Mouse (Mus musculus) brain, embryonic 18.5 days (tissue): ENCODE data around the gene Lta.
"Not testable (repeated sequence)": the region's sequence is repeated elsewhere in the genome, so short reads cannot be mapped to it uniquely, and the experiment has no call there.

ENCODE experiments used
- DNase-seq: peaks from one replicate; pipeline ENCODE4 v3.0.0-alpha.2; 2012; ENCODE audit warnings: low read depth, low spot score

The Lta gene

DNA sequence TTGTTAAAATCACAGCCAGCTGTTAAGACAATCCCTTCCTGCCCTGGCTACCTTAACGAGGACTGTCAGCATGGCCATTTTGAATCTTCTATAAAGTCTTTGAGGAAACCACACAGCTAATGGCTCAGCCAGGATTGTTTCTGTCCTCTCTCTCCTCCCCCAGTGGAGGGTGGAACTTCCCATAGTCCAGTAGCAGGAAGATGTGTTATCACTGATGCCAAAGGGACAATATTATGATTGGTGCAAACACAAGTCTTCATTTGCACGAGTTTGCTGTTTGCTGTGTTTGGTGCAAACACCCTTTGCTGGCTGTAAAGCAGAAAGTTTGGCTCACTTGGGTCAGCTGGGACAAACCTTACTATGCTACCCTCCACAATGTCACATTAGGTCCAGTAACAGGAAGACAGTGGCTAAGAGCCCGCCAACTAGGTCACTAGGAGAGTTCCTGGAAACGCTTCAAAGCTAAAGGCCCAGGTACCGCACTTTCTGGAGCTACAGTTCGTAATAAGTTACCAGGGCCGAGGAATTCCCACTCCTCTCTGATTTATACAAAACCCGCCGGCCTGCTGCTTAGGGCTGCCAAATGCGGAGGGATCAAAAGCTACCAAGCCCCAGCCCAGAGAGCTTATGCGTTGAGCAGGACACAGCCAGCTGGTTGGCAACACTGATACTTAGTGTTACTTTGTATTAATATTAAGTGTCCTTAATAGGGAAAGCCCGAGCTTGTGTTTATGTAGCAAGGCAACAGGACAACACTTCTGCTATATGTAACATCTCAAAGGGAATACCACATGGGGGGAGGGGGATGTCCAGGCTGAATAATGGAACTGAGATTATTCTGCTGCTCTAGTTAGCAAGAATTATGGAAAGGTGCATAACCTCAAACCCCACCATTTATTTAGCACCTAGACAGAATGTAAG is 35.5 kb upstream of the Lta start:
- no peak for DNase-seq

DNA sequence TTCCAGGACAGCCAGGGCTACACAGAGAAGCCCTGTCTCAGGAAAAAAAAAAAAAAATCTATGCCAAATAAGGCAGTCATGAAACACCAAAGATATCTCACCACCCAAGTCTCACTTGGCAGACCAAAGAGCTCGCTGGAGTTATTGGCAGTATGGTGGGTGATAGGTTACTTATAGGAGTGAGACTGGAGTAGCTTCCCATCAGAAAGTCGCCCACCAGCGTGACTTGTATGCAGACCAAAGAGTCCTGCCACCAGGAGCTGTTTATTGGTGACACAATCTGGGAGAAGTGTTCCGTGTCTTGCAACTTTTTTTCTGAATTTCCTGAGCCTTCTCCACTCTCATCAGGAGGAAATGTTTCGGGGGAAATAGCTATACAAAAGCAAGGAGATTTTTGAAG is 34.5 kb upstream of the Lta start:
- DNase-seq, result no peak

DNA sequence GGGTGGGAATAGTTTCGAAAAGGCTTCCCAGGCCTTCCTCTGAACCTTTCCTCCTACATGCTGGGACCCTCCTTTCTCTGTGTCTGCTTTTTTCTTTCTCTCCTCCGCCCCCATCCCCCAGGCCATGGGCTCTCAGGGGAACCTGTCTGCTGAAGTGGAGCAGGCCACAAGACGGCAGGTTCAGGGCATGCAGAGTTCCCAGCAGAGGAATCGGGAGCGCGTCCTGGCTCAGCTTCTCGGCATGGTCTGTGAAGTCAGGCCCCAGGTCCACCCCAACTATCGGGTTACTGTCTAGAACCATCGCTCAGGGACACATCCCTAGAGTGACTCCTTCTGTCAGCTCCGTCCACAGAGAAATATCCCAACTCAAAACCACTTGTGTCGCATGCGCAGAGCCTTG is 32.4 kb upstream of the Lta start:
- no peak for DNase-seq

DNA sequence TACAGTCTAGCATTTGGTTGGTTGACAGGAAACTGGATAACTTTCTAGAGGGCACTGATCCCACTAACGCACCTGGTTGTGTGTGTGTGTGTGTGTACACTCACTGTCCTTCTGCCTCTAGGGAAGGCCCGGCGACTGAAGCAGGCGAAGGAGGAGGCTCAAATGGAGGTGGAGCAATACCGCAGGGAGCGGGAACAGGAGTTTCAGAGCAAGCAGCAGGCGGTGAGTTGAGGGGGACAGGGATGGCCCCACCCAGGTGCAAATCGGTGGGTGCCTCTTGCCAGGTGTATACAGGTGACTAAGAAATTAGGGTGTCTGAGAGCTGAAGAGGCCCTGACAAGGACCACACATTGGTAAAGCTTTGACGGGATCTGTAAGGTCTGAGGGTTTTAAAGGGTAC is 31.8 kb upstream of the Lta start:
- no peak for DNase-seq

DNA sequence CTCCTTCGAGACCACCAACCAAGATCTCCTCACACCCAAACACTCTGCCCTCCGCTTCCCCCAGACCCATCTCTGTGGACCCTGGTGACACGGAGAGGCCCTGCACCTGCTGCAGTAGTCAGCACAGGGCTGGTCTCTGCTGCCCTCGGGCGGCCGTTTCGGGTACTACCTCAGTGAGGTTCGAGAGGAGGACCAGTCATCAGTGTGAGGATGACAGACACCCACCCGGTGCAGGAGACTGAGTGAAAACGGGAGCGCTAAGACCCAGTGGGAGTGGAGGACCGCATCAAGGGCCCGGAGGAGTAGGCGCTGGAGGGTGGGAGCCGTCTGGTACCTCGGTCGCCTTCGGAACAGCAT is 31.2 kb upstream of the Lta start:
- peak; percentile 84 for DNase-seq

DNA sequence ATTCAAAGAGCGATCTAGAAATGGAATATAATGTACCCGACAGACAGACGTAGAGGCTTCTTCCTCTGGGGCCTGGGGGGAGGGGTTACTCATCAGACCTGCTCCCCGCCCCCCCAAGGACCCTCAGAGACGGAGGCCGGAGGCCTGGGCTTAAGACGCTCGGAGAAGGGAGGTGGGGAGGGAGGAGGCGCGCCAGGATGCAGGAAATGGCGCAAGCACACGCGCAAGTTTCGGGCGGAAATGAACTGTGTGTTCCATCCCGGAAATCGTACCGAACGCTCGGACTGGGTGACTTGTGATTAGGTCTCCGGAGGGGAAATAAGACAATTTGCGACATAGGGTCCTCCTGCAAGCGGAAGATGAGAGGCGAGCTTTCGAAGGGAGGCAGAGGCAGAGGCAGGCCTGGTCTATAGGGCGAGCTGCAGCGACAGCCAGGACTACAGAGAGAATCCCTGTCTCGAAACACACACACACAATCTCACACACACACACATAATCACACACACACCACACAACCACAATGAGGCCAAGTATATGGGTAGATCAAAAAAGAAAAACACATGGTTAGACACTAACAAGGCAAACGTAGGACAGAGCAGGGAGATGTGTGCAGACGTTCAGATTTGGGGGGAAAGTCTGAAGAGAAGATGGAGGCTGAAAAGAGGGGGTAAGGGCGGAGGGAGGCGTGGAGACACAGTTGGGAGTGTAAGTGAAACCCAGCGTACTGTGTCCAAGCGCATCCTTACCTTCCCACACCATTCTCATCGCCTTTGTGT is 30.7 kb upstream of the Lta start, which contains the start of gene Nfkbil1:
TSS of gene Nfkbil1 (minus strand) at position 179 of the 776 bp plus-strand sequence.
- DNase-seq, result peak; percentile 93

DNA sequence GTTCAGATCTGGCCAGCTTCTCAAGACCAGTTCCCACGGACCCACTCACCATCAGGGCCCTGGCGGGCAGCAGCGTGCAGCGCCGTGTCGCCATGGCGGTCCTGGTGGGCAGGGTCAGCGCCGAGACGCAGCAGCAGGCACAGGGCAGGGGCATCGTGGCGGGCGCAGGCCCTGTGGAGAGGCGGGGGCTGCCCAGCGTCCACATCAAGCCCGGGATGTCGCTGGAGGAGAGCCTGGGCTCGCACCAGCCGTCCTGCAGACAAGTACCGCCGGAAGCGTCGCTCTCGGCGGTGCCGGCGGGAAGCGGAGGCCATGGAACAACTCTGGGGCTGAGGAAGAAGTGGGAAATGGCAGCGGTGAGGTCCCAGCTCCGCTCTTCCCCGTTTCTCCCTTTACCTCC is 29.8 kb upstream of the Lta start:
- no peak for DNase-seq

DNA sequence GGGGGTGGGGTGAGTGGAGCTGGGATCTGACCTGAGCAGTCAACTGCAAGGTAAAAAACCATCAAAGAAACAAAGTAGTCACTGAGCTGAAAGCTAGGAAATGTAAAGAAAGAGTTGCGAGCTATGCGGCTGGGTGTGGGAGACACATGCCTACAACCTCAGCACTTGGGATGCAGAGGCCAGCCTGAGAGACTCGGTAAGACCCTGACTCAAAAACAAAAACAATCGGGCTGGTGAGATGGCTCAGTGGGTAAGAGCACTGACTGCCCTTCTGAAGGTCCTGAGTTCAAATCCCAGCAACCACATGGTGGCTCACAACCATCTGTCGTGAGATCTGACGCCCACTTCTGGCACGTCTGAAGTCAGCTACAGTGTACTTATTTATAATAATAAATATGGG is 28.9 kb upstream of the Lta start:
- not testable (repeated sequence) for DNase-seq

DNA sequence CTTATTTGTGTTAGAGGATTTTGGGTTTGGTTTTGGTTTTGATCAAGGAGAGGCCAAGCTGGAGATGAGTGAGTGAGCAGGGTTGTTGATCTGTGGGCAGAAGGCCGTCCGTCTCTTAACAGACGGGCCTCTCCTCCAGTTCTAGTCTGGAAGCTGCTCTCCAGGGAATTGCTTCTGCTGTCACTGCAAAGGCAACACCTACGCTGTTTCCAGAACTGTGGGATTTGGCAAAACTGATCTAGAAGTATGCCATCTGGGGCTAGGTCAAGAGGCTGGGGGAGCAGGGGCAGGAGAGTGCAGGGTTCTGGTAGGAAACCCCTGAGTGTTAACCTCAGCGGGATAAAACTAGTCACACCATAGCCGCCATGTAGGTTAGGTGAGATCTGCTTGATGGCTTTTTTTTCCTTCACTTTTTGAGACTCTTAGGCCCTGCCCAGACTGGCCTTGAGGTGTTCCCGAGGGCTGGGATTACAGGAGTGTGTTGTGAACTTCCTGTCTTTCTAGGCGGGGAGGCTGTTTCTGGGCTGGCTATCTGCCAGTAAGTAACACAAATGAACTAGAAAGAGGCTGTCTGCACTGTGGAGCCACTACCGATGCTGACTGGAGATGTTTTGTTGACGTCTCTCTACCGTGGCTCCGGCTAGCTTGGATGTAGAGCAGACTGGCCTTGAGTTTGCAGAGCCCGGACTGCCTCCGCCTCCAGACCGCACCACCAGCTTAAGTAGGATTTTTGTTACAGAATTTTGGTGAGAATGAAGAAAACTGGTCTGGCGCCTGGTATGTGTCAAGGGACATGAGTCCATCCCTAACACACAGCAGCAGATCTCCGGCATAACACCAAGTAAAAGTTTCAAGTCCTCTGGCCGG is 28.2 kb upstream of the Lta start, which contains the start of gene Atp6v1g2:
TSS of gene Atp6v1g2 (plus strand) at position 547 of the 867 bp plus-strand sequence.
- DNase-seq, result no peak

DNA sequence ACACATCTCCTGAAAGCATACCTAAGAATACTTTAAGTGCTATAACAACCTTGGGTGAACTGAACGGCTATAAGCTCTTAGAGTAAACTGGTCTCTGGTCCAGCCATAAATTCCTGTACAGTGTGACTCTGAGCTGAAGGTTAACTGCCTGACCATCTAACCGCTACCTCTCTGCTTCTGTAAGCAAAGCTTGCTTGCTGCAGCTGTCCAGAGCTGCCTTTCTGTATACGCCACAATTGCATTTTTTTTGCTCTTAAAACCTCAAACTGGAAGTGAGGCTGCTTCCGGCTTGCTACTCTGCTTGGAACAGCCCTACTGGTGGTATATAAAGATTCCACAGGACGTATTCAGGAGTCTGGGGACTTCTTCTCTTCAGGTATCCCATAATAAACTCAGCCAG is 27.5 kb upstream of the Lta start:
- no peak for DNase-seq

DNA sequence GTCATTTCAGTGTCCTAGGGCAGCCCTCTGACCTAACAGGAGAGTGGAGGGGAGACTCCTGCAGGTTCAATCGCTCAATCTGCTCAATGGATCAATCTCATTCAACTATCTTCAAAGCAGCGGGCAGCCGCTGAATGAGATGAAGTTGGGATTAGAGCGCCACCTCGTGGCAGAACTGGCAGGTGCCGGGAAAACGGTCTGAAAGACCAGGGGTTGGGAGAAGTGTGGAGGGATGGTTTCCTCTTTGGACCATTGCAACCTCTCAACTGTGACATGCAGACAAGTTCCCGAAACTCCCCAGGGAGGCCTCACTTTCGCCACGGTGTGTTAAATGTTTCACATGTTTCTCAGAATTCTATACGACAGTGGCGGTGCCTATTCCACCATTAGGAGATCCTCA is 26.9 kb upstream of the Lta start:
- DNase-seq, result peak; percentile 34

DNA sequence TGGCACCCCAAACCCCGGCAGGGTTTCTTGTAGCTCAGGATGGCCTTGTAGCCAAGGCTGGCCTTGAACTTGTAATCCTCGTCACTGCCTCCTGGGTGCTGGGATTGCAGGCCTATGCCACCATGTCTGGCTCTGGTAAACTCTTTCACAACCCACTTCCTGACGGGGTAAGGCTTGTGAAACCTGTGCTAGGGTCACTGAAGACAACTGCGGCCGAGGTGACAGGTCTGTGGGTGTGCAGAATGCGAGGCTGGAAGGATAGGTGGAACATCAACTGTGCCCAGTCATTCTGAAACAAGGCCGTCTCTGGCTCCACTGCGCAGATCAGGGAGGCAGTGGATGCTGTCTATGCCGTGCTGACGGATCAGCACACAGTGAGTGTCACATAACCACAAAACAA is 25.9 kb upstream of the Lta start:
- DNase-seq, result no peak

DNA sequence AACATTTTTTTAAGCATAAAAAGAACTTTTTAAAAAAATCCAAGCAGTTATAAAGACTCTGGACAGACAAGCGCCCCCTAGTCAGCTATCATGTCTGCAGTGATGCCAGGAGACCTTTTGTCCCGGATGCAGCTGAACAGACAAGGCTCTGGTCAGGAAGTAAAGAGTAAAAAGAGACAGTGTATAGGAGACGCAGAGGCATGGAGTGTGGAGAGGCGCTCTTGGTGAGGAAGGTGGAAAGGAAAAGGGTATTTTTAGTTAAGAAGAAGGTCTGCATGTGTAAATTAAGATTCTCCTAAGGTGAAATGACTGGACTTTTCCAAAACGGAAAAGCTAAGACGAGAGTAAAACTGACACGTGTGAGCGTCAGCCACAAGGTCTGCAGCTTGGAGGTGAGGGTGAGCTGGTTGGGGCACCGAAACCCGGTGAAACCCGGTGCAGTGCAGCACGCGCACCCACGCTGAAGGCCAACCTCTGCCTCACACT is 21.5 kb upstream of the Lta start:
- DNase-seq, result no peak

DNA sequence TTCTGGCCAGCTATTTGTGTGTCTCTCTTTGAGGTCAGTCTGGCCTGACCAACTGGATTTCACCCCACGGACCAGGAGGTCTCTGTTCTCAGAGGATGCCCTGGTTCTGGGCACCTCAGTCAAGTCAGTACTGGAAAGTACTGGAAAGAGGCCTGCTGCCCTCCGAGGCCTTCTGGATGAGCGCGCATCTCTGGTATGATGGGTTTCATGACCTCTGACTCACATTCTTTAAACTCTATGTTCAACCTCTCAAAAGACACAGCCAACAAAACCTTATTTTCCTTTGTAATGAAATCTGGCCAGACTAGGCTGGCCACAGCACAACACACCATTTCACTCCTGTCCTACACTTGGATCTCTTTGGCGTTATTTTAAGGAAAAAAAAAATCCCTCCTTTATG is 20.3 kb upstream of the Lta start:
- no peak for DNase-seq

DNA sequence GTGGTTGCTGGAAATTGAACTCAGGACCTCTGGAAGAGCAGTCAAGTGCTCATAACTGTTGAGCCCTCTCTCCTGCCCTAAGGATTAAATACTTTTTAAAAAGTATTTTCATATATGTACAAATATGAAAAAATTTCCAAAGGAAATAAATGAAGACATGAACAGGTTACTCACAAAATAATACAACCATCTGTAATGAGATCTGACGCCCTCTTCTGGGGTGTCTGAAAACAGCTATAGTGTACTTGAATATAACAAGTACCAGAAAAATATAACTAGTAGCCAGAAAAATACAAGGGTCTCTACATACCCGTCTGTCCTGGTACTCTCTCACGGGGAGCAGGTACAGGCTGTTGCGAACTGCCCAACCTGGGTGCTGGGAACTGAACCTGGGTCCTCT is 19.5 kb upstream of the Lta start:
- no peak for DNase-seq

DNA sequence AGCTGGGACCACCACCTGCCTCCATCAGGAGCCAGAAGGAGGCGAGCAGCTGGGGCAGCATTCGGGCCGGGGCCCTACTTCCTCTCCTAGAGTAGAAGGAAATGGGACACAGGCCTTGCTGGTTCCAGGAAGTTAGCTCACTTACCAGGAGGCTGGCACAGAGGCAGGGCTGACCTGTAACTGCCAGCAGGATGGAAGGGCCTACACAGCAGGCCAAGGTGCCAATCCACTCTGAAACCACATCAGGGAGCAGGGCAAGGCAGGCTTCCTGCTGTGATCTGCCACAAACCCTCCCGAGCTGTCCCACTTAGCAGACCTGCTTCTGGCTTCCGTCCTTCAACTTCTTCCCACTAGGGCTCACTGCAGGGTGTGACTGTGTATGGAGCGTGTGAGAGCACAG is 17.1 kb upstream of the Lta start:
- no peak for DNase-seq

DNA sequence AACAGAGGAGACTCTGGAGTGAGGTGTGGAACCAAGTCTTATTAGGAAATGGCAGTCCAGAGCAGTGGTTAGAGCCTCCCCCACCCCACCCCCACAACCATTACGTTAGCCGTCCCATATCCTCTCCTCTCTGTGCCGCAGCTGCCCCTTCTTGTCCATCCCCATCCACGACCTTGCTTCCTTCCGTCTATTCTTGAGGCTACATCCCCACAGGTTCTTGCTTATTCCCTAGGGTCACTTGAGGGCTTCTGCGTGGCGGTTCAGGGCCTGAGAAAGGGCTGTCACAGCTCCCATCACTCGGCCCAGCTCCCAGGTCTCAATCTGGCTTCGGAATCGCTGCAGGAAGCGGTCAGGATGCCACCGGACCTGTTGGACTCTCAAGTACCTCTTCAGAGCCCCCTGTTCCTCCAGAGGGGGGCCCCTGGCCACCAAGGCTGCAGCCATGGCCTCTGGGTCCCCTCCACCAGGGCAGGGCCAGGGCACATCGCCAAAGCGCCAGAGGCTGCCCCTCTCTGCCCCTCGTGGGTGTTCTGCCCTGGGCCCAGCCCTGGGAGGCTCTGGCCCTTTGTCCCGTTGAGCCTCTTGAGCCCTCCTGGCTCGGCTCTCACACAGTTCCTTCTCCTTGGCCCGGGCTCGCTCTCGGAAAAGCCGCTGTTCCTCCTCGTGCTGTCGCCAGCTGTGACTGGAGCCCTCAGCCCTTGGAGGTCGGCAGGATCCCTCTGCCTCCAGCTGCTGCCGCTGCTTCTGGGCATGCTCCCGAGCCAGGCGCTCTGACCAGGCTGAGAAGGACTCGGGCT is 15.2 kb upstream of the Lta start, which contains the start of gene Gm16181:
TSS of gene Gm16181 (plus strand) at position 679 of the 797 bp plus-strand sequence.
- no peak for DNase-seq

DNA sequence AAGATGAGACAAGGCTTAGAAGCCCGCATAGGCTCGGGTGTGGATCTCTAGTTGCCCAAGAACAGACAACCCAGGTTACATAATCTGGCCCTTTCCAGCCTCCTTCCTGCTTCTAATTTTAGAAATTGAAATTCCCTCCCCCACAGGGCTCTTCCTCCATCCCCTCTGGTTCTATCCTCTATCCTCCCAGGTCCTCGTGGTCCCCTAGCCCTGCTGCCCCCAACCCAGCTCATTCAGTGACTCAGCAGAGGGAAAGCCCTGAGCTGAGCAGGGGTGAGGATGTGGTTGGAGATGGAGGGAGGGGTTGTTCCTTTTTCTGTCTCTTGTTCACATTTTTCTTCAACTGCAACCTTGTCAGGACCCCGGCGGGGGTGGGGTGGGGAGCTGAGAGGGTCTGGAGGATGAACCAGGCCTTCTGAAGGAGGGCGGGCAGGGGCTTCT is 14.5 kb upstream of the Lta start:
- no peak for DNase-seq

DNA sequence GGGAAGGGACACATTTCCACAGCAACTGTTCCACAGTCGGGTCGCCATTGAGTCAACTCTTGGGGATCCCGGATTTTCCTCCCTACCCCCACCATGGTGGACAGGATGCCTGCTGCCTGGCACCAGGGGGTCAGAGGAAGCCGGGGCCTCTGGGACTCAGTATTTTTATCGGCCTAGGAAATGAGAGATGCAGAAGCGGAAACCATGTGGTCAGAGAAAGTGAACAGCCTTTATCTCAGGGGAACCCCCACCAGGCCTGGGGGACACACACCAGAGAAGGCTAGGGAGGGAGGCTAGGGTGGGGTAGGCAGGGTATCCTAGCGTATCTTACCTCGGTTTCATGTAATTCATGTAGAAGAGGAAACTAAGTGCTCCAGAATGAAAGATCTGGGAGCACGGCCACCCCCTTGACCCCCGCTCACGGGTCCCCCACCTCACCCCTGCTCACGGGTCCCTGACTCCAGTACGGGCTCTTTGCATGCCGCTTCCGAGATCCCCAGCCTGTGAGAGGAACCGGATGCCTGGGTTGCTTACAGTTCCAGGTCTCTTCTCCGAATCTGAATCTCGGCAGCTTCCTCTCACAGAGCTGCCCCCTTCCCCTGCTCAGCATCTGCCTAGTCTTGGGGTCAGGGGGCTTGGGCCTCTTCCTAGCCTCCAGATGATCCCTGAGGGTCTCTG is 13.5 kb upstream of the Lta start:
- DNase-seq, result no peak

DNA sequence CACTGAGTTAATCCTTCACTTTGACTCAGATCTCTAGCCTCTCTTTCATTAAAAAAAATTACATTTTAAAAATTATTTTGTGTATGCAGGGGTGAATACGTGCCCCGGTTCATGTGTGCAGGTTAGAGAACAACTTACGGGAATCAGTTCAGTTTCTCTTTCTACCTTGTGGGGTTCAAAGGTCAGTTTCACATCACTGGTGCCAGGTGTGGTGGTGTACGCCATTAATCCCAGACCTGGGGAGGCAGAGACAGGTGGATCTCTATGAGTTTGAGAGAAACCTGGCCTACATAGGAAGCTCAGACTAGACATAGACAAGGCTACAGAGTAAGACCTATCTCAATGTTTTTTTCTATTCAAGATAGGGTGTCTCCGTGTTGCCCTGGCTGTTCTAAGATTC is 7.9 kb upstream of the Lta start:
- DNase-seq, result no peak
